Comparison of ENCODE assay signal across 24 mouse cellular contexts in the genomic region with DNA sequence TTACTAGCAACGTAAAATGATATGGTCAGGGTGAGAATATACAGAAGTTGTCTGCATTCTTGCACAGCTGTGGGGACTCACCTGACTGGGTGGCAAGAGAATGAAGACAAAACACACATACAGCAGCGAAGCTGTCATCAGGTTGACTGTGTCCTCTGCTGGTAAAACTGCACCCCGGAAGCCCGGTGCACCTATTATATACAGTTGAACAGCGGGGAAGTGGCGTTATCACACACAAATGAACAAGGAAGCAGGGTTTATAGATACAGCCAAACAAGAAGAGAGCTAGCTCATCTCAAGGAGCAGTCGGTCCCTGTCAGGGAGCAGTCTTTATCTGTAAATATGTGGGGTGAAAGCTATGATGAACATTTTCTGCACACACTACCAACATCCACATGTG.
"Had no signal": no experiment of that assay in that cellular context is flagged by ENCODE, and none has a peak within 500 bp of the region (broad histone marks: within the 10 kb centered on the region; RNA-seq: fewer than 3 reads in every experiment).

No protein-coding gene starts in this region.

- ATAC-seq: liver, embryonic 12.5 days; midbrain, embryonic 13.5 days; midbrain, embryonic 16.5 days had no signal

- DNase-seq: kidney, adult 11 months; kidney, adult 8-10 months; kidney, postnatal 10 days; kidney, postnatal 36 days; layer of hippocampus, postnatal 36 days; liver; lung, adult 18-20 months; lung, postnatal 10 days; lung, postnatal 36 days; right cerebral cortex, adult 18-20 months; right cerebral cortex, postnatal 14 days; right cerebral cortex, postnatal 4 days; thymus, adult 2 months; thymus, postnatal 14 days had no signal

- H3K27me3 ChIP-seq: kidney, embryonic 15.5 days; limb, embryonic 13.5 days; liver, embryonic 12.5 days; liver, embryonic 15.5 days; lung, embryonic 15.5 days; megakaryocyte, embryonic 14.5 days; midbrain, embryonic 13.5 days had no signal

- H3K36me3 ChIP-seq: kidney, embryonic 15.5 days; limb, embryonic 10.5 days; limb, embryonic 13.5 days; liver, embryonic 12.5 days; liver, embryonic 15.5 days; lung, embryonic 15.5 days; midbrain, embryonic 10.5 days; midbrain, embryonic 13.5 days had no signal
